Mouse (Mus musculus) ES-Bruce4 (cell line): ENCODE results near the gene Tcp10c. TPM values are rescaled to one million over a fixed set of nuclear protein-coding genes. Genes with fewer than 3 reads are reported as not detected.
"Not testable (repeated sequence)": the region's sequence is repeated elsewhere in the genome, so short reads cannot be mapped to it uniquely, and the experiment has no call there.

Experiments
- H3K27ac ChIP-seq: 2 replicates; pipeline ENCODE4 v1.5.1; 2012; ENCODE audit warnings: low read length, inconsistent platforms; ENCODE audit not compliant: insufficient read depth
- H3K27me3 ChIP-seq: 2 replicates; pipeline ENCODE4 v1.6.1; 2012; ENCODE audit warnings: mild to moderate bottlenecking, low read length, inconsistent platforms; ENCODE audit not compliant: control insufficient read depth, poor library complexity, insufficient read depth, severe bottlenecking
- H3K36me3 ChIP-seq: 2 replicates; pipeline ENCODE4 v1.6.1; 2012; ENCODE audit warnings: inconsistent platforms, mild to moderate bottlenecking, low read length, moderate library complexity; ENCODE audit not compliant: control insufficient read depth, poor library complexity, insufficient read depth, severe bottlenecking
- H3K4me1 ChIP-seq: one replicate; pipeline ENCODE4 v1.8.1; 2011; ENCODE audit warnings: low read length; ENCODE audit not compliant: control insufficient read depth, insufficient read depth
- H3K4me3 ChIP-seq: 2 replicates; pipeline ENCODE4 v1.5.1; 2011; ENCODE audit warnings: low read depth, mild to moderate bottlenecking, low read length
- H3K9ac ChIP-seq: 2 replicates; pipeline ENCODE4 v1.6.1; 2012; ENCODE audit warnings: low read depth, mild to moderate bottlenecking, inconsistent platforms; ENCODE audit not compliant: poor library complexity, severe bottlenecking
- H3K9me3 ChIP-seq: replicated peaks from 2 replicates; pipeline ENCODE4 v1.6.1; 2012; ENCODE audit warnings: mild to moderate bottlenecking, low read length, inconsistent platforms; ENCODE audit not compliant: control insufficient read depth, poor library complexity, insufficient read depth, severe bottlenecking
- polyA plus RNA-seq: library from polyadenylated mRNA; stranded (reverse); fragments of >200 nt; gene quantifications from 2 replicates; pipeline ENCODE4 v1.2.4, GENCODE M21; 2011; ENCODE audit warnings: low read depth; ENCODE audit not compliant: missing spikeins, insufficient read depth, insufficient read length

The Tcp10c gene
- polyA plus RNA-seq, 1 experiment, result not detected

DNA sequence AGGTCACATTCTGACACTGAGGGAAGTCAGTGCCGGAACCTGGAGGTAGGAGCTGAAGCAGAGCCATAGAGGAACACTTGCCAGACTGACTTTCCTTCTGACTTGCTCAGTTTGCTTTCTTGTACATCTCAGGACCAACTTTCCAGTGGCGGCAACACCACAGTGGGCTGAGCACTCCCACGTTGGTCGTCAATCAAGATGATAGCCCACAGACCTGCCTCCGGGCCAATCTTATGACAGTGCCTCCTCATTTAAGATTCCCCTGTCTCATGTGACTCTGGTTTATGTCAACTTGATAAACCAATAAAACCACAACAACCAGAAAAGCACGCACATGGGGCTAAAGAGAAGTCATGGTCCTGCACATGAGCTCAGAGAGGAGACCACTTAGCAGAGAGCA, 52.3 kb downstream of the Tcp10c start:
- H3K9me3 ChIP-seq, H3K36me3 ChIP-seq, H3K4me1 ChIP-seq, H3K4me3 ChIP-seq, H3K27me3 ChIP-seq, H3K27ac ChIP-seq, H3K9ac ChIP-seq: not testable (repeated sequence)

- H3K27me3 ChIP-seq, H3K36me3 ChIP-seq, H3K9ac ChIP-seq, H3K9me3 ChIP-seq, H3K4me3 ChIP-seq, H3K4me1 ChIP-seq, H3K27ac ChIP-seq: not testable (repeated sequence)
These were observed 53.4 kb downstream of the Tcp10c start for GRCm38 (mm10) chr17:13407621-13408256.

- H3K27ac ChIP-seq, H3K4me1 ChIP-seq, H3K9me3 ChIP-seq, H3K9ac ChIP-seq, H3K4me3 ChIP-seq, H3K36me3 ChIP-seq, H3K27me3 ChIP-seq: not testable (repeated sequence)
These were observed 53.9 kb downstream of the Tcp10c start for GRCm38 (mm10) chr17:13408257-13408633.

GRCm38 (mm10) chr17:13421022-13421591, 66.7 kb downstream of the Tcp10c start:
- H3K9me3 ChIP-seq, H3K4me3 ChIP-seq, H3K4me1 ChIP-seq, H3K27me3 ChIP-seq, H3K36me3 ChIP-seq, H3K27ac ChIP-seq, H3K9ac ChIP-seq: not testable (repeated sequence)

GRCm38 (mm10) chr17:13422638-13423037, 68.3 kb downstream of the Tcp10c start:
- not testable (repeated sequence) for H3K9me3 ChIP-seq, H3K27ac ChIP-seq, H3K36me3 ChIP-seq, H3K4me3 ChIP-seq, H3K4me1 ChIP-seq, H3K9ac ChIP-seq, H3K27me3 ChIP-seq

DNA sequence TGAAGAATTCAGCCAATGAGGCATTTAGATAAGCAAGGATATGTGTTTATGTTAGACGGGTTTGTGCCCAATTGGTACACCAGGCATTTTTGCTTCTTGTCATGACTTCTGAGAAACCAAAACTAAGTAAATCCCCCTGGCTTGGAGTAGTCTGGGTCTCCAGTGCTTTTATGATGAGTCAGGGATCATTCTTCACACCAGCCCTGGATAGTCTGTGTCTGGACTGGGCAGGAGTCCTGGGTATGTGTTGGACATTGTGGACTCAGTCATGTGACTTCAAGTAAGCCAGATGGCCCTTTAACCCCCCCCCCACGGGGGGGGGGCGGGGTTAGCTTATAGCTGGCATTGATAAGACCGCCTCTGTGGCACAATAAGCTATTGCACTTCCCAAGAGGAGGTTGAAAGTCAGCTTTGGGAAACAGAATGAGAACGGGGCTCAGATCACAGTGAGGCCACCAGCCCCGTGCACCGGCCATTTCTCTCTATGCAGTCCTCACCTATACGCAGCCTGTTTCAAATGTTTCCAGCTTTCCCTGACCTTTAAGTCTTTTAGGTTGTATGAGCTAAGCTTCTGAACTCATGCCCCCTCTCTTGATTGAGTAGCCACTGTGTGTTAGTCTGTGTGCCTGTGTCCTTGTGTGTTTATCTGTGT, 69.1 kb downstream of the Tcp10c start:
- H3K4me3 ChIP-seq, H3K9me3 ChIP-seq, H3K27ac ChIP-seq, H3K9ac ChIP-seq, H3K36me3 ChIP-seq, H3K4me1 ChIP-seq, H3K27me3 ChIP-seq: not testable (repeated sequence)

- H3K4me3 ChIP-seq, H3K27ac ChIP-seq, H3K9me3 ChIP-seq, H3K36me3 ChIP-seq, H3K4me1 ChIP-seq, H3K9ac ChIP-seq, H3K27me3 ChIP-seq: not testable (repeated sequence)
These were observed 69.9 kb downstream of the Tcp10c start for GRCm38 (mm10) chr17:13424321-13424720.

GRCm38 (mm10) chr17:13425694-13426093, 71.3 kb downstream of the Tcp10c start:
- H3K9me3 ChIP-seq, H3K36me3 ChIP-seq, H3K4me3 ChIP-seq, H3K9ac ChIP-seq, H3K27me3 ChIP-seq, H3K27ac ChIP-seq, H3K4me1 ChIP-seq: not testable (repeated sequence)

- H3K27me3 ChIP-seq, H3K27ac ChIP-seq, H3K4me1 ChIP-seq, H3K4me3 ChIP-seq, H3K9ac ChIP-seq, H3K9me3 ChIP-seq, H3K36me3 ChIP-seq: not testable (repeated sequence)
These were observed 72.1 kb downstream of the Tcp10c start for GRCm38 (mm10) chr17:13426508-13426907.
